Mouse (Mus musculus): ENCODE data around the gene Pla2r1.

- TF ChIP-seq CTCF (conservative IDR thresholded peaks at IDR 0.05; ENCODE audit: low read length), result no peak
- no peak for TF ChIP-seq NANOG (IDR thresholded peaks at IDR 0.05; ENCODE audit: borderline replicate concordance, low read length)
- no peak for TF ChIP-seq POU5F1 (IDR thresholded peaks at IDR 0.05; ENCODE audit: borderline replicate concordance, low read length)
Measured at GRCm38 (mm10) chr2:60505145-60505544, 48.0 kb downstream of the Pla2r1 start.
